Mouse (Mus musculus) heart, embryonic 13.5 days (tissue): Measurements from ENCODE around the gene Sptssa. TPM values are rescaled to one million over a fixed set of nuclear protein-coding genes. Genes with fewer than 3 reads are reported as not detected.

ENCODE experiments used
- ATAC-seq: fragments of 200-750 bp; cut with Nextera tagmentation; 2 replicates; pipeline ENCODE4 v1.8.0; 2017; ENCODE audit warnings: moderate TSS enrichment; ENCODE audit not compliant: insufficient number of reproducible peaks, low FRiP score, low TSS enrichment; ENCODE audit errors: extremely low read depth
- H3K27ac ChIP-seq: fragments of 300-500 bp; sonication (generic); replicated peaks from 2 replicates; pipeline ENCODE4 v1.5.1; 2015; ENCODE audit warnings: moderate library complexity, mild to moderate bottlenecking, inconsistent platforms
- H3K27me3 ChIP-seq: fragments of 300-500 bp; sonication (generic); replicated peaks from 2 replicates; pipeline ENCODE4 v1.6.1; 2015; ENCODE audit warnings: mild to moderate bottlenecking, inconsistent platforms
- H3K36me3 ChIP-seq: fragments of 300-500 bp; sonication (generic); 2 replicates; pipeline ENCODE4 v1.6.1; 2015; ENCODE audit warnings: mild to moderate bottlenecking, inconsistent platforms
- H3K4me1 ChIP-seq: fragments of 300-500 bp; sonication (generic); 2 replicates; pipeline ENCODE4 v1.6.1; 2015; ENCODE audit warnings: inconsistent platforms
- H3K4me2 ChIP-seq: fragments of 300-500 bp; sonication (generic); 2 replicates; pipeline ENCODE4 v1.6.1; 2015; ENCODE audit warnings: inconsistent platforms, mild to moderate bottlenecking, moderate library complexity
- H3K4me3 ChIP-seq: fragments of 300-500 bp; sonication (generic); 2 replicates; pipeline ENCODE4 v1.5.1; 2015; ENCODE audit warnings: moderate library complexity, mild to moderate bottlenecking, inconsistent platforms
- H3K9ac ChIP-seq: fragments of 300-500 bp; sonication (generic); 2 replicates; pipeline ENCODE4 v1.6.1; 2015; ENCODE audit warnings: inconsistent platforms, mild to moderate bottlenecking, moderate library complexity
- H3K9me3 ChIP-seq: fragments of 300-500 bp; sonication (generic); 2 replicates; pipeline ENCODE4 v1.6.1; 2016; ENCODE audit warnings: inconsistent platforms
- WGBS: fragments of 180-500 bp; shearing (Covaris S2); methylation state at CpG from one replicate; pipeline ENCODE4 v1.1.7; 2015; ENCODE audit warnings: mixed read lengths; 5-methylcytosine and 5-hydroxymethylcytosine counted together
- polyA plus RNA-seq: library from polyadenylated mRNA; unstranded; fragments of >200 nt; fragmentation: Nextera tagmentation; extraction: Ambion mirVana; gene quantifications from 2 replicates; pipeline ENCODE4 v1.2.1, GENCODE M21; 2015

The Sptssa gene
- 125 and 133 TPM in 2 replicates for polyA plus RNA-seq

GRCm38 (mm10) chr12:54656396-54657171 is at the start of gene Sptssa:
TSS of gene Sptssa (minus strand) at chr12:54656573.
- Histone ChIP-seq H3K4me2 (peak within 1 kb of the TSS; percentile 76), H3K4me3 (peak within 1 kb of the TSS; percentile 74), H3K4me1 (peaks cover 39% of the 10 kb centered on the region), H3K36me3 (no peaks in the 10 kb centered on the region), H3K9me3 (no peaks in the 10 kb centered on the region), H3K27ac (peak within 1 kb of the TSS; percentile 90), H3K9ac (peak within 1 kb of the TSS; percentile 91), H3K27me3 (no peaks in the 10 kb centered on the region)
- peak; percentile 98 for ATAC-seq
- 9% methylated on average over 51 of the region's 53 CpGs for WGBS

DNA sequence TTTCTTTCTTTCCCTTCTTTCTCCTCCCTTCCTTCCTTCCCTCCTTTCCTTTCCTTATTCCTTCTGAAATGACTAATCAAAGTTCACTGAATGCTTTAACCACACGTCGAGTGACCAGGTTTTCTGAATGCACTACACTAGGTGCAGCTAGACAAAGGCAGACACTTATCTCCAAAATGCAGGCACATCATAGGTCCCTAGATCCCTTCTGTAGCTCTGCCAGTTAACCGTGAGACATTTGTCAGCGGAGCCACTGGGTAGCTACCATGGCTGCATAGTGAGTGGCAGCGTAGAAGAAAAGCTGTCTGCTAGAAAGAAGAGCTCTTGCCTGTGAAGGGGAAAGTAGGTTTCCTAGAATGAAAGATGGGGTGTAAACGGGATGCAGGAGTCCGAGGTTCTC is 43.0 kb upstream of the Sptssa start:
- no peaks in the 10 kb centered on the region for H3K27me3 ChIP-seq
- 70% methylated on average over 7 of the region's 7 CpGs for WGBS
- no peak overlapping the region for H3K4me2 ChIP-seq
- no peaks in the 10 kb centered on the region for H3K36me3 ChIP-seq
- no peak for ATAC-seq
- no peak overlapping the region for H3K4me3 ChIP-seq
- peaks cover 7% of the 10 kb centered on the region for H3K4me1 ChIP-seq
- H3K9me3 ChIP-seq = no peaks in the 10 kb centered on the region
- H3K9ac ChIP-seq = peak overlapping the region; percentile 37; the same call in 1 of the 2 replicates
- no peak overlapping the region for H3K27ac ChIP-seq

DNA sequence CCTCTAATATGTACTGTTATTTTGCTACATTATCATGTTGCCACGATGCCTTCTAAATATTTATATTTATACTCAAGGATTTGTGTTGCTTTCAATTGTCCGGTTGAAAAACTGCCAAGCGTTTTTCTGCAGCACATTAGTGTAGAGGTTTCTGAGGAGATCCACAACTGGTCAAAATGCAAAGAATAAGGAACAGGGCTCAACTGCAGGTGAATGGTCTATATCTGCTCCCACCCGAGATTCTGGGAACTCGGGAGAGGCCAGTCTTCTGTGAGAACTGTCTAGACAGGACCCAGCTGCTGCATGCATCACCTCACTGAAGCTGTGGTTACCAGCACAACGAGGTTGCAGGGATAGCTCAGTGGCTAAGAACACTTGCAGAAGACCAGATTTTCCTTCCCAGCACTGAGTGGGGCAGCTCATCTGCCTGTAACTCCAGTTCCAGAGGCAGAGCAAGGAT is 41.4 kb upstream of the Sptssa start:
- no peak overlapping the region for H3K4me3 ChIP-seq
- H3K27me3 ChIP-seq = no peaks in the 10 kb centered on the region
- peaks cover 10% of the 10 kb centered on the region for H3K4me1 ChIP-seq
- WGBS = 47% methylated on average over 6 of the region's 6 CpGs
- 0 out of 2 replicates have a peak overlapping the region, but pooled peaks have one; percentile 37 for H3K9ac ChIP-seq
- H3K36me3 ChIP-seq = no peaks in the 10 kb centered on the region
- H3K27ac ChIP-seq = peak overlapping the region; percentile 52
- no peak overlapping the region for H3K4me2 ChIP-seq
- no peak for ATAC-seq
- H3K9me3 ChIP-seq = no peaks in the 10 kb centered on the region

- Histone ChIP-seq H3K27me3 (no peaks in the 10 kb centered on the region), H3K4me1 (peaks cover 10% of the 10 kb centered on the region), H3K4me2 (peak overlapping the region; percentile 87; the same call in 1 of the 2 replicates), H3K9ac (no peak overlapping the region), H3K4me3 (no peak overlapping the region), H3K36me3 (peaks cover 7% of the 10 kb centered on the region), H3K9me3 (no peaks in the 10 kb centered on the region), H3K27ac (peak overlapping the region; percentile 52)
- WGBS = 5% methylated on average over 7 of the region's 7 CpGs
- ATAC-seq = no peak
These were observed 40.7 kb upstream of the Sptssa start for GRCm38 (mm10) chr12:54697003-54697597.

DNA sequence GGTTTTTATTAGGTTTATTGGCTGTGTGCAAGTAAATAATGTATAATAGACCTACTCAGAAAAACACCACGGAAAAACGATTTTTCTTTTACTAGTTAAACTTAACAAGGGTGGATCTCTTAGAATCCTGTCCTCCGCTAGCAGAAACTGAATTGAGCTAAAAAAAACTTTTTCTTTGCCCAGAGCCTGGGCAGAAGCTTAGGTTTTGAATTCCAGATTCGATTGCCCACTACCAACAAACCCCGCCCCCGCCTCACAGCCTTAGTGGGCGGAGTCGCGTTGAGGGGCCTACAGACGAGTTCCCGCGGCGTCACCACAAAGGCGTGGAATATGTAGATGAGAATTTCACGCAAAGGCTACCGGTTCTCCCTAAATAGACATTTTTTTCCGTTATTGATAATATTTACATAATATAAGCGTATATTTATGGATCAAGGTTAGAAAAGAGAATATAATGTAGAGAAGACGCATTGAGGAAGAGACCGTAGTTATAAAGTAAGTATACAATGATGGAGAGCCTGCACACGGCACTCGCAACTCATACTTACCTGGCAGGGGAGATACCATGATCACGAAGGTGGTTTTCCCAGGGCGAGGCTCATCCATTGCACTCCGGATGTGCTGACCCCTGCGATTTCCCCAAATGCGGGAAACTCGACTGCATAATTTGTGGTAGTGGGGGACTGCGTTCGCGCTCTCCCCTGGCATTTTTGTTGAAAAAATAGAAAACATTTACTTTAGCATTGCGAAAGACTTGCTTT is 40.0 kb upstream of the Sptssa start:
- no peaks in the 10 kb centered on the region for H3K27me3 ChIP-seq
- H3K36me3 ChIP-seq = peaks cover 11% of the 10 kb centered on the region
- peaks cover 10% of the 10 kb centered on the region for H3K4me1 ChIP-seq
- peak overlapping the region; percentile 87 for H3K4me2 ChIP-seq
- no peaks in the 10 kb centered on the region for H3K9me3 ChIP-seq
- H3K27ac ChIP-seq = peak overlapping the region; percentile 97
- peak overlapping the region; percentile 94 for H3K9ac ChIP-seq
- peak overlapping the region; percentile 87 for H3K4me3 ChIP-seq
- WGBS = under 1% methylated on average over 32 of the region's 32 CpGs
- peak; percentile 84 for ATAC-seq

GRCm38 (mm10) chr12:54695511-54696241 is 39.3 kb upstream of the Sptssa start, which contains the start of gene Eapp:
TSS of gene Eapp (minus strand) at chr12:54695897.
- H3K4me2 ChIP-seq = peak within 1 kb of the TSS; percentile 87
- no peaks in the 10 kb centered on the region for H3K9me3 ChIP-seq
- no peaks in the 10 kb centered on the region for H3K27me3 ChIP-seq
- H3K4me1 ChIP-seq = peaks cover 10% of the 10 kb centered on the region
- peak within 1 kb of the TSS; percentile 94 for H3K9ac ChIP-seq
- WGBS = under 1% methylated on average over 57 of the region's 57 CpGs
- H3K36me3 ChIP-seq = peaks cover 18% of the 10 kb centered on the region
- peak; percentile 82 for ATAC-seq
- peak within 1 kb of the TSS; percentile 97 for H3K27ac ChIP-seq
- H3K4me3 ChIP-seq = peak within 1 kb of the TSS; percentile 87

DNA sequence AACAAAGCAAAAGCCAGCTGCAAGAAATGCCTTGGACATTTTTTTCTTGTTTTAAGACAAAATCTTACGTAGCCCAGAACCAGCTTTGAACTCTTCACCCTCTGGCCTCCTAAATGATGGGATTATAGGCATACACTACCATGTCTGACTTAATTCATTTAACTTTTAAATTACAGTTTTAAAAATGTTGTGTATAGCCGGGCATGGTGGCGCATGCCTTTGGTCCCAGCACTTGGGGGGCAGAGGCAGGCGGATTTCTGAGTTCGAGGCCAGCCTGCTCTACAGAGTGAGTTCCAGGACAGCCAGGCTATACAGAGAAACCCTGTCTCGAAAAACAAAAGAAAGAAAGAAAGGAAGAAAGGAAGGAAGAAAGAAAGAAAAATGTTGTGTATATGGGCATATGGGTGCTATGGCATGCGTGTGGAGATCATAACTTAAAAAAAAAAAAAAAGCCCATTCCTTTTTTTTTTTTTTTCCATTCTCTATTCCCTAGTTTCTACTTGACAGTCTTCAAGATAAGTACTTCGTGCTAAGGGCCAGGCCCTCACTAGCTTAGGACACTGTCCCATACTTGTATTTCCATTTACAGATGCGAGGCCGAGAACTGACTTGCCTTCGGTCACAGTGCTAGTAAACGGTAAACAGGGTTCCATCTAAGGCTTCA is 38.6 kb upstream of the Sptssa start:
- H3K36me3 ChIP-seq = peaks cover 25% of the 10 kb centered on the region
- H3K9ac ChIP-seq = peak overlapping the region; percentile 94
- peaks cover 10% of the 10 kb centered on the region for H3K4me1 ChIP-seq
- H3K4me3 ChIP-seq = peak overlapping the region; percentile 87
- 35% methylated on average over 12 of the region's 12 CpGs for WGBS
- peak overlapping the region; percentile 87 for H3K4me2 ChIP-seq
- no peaks in the 10 kb centered on the region for H3K27me3 ChIP-seq
- H3K27ac ChIP-seq = peak overlapping the region; percentile 97
- no peak for ATAC-seq
- H3K9me3 ChIP-seq = no peaks in the 10 kb centered on the region

GRCm38 (mm10) chr12:54689082-54689481 is 32.7 kb upstream of the Sptssa start:
- Histone ChIP-seq H3K4me3 (no peak overlapping the region), H3K4me2 (no peak overlapping the region), H3K36me3 (peaks cover 82% of the 10 kb centered on the region), H3K9me3 (no peaks in the 10 kb centered on the region), H3K9ac (no peak overlapping the region), H3K27me3 (no peaks in the 10 kb centered on the region), H3K27ac (no peak overlapping the region), H3K4me1 (no peaks in the 10 kb centered on the region)
- ATAC-seq = no peak
- WGBS = 86% methylated on average over 5 of the region's 5 CpGs

DNA sequence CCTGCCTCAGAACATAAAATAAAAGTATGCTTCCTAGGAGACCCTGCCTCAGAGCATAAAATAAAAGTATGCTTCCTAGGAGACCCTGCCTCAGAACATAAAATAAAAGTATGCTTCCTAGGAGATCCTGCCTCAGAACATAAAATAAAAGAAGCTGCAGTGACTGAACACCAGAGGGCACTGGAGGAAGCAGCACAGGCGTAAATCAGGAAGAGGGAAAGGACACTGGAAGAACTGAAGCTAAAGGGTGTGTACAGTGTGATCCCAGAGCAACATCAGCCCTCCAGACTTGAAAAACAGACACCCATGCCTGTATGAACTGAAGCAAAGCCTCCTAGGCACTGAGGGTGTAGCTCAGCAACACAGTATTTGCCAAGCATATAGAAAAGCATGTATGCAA is 26.8 kb upstream of the Sptssa start:
- Histone ChIP-seq H3K27me3 (no peaks in the 10 kb centered on the region), H3K9me3 (no peaks in the 10 kb centered on the region), H3K4me1 (no peaks in the 10 kb centered on the region), H3K4me2 (no peak overlapping the region), H3K27ac (no peak overlapping the region), H3K4me3 (no peak overlapping the region), H3K36me3 (peaks cover 63% of the 10 kb centered on the region), H3K9ac (no peak overlapping the region)
- ATAC-seq = no peak
- 13% methylated on average over 1 of the region's 1 CpGs for WGBS

GRCm38 (mm10) chr12:54676709-54677108 is 20.3 kb upstream of the Sptssa start:
- 94% methylated on average over 9 of the region's 9 CpGs for WGBS
- Histone ChIP-seq H3K4me1 (no peaks in the 10 kb centered on the region), H3K36me3 (peaks cover 81% of the 10 kb centered on the region), H3K9me3 (no peaks in the 10 kb centered on the region), H3K4me2 (no peak overlapping the region), H3K27me3 (no peaks in the 10 kb centered on the region), H3K9ac (no peak overlapping the region), H3K27ac (no peak overlapping the region), H3K4me3 (no peak overlapping the region)
- ATAC-seq = no peak
